Mouse (Mus musculus) cerebellum, adult 8-10 months (tissue): Measurements from ENCODE around the gene Gsc.

Experiments used
- DNase-seq: peaks from one replicate; pipeline ENCODE4 v3.0.0; 2022

Gene Gsc

DNA sequence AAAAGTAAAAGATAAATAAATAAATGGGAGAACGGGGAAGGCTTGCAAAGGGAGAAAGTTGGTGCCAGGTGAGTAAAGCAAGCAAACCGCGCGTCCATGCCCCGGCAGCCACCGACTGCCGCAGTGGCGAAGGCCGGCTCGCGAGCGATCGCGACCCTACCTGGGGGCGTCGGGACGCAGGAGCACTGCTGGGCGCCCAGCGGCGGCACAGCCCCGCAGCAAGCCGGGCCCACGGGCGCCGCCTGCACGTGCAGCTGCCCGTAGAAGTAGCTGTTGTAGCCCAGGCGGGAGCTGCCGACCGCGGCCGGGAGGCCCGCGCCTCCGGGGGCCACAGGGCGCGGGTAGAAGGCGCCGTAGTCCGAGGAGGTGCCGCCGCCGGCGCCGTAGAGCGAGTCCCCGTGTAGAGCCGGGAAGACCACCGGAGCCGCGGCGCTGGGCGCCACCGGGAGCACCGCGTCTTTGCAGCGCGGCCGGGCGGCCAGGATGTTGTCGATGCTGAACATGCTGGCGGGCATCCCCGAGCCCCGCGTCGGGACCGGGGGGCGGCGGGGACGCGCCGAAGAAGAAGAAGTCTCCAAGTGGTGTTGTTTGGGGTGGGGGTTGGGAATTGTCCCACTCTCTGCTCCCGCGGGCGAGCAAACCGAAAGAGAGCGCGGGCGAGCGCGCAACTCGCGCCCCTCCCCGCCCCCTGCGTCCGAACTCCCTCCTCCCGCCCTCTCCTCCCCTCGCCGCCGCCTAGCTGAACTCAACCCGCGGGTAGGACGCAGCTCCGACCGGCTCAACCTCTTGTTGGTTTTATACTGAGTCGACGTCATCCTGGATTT is at the start of gene Gsc:
Gsc (minus strand) TSS at position 730 of the 824 bp plus-strand sequence.
- no peak for DNase-seq

- DNase-seq: no peak
Measured at GRCm38 (mm10) chr12:104519721-104520120, 46.6 kb upstream of the Gsc start.

DNA sequence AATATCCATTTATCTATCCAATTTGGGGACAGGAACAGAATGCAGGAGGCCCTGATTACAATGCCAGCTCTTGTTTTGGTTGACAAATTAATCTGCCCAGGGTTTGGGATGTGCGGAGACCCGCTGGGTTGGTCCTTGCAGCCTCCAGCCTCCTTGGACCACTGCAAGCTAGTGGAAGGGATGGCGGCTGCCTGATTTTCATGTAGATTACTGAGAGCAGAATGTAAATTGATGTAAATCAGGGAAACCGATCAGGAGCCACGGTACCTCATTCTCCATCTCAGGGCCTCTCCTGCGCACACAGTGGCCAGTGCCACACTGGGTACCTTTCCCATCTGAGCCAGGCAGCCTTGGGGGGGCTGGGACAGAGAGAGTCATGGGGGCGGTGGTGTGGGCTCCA is 34.8 kb upstream of the Gsc start:
- no peak for DNase-seq

DNA sequence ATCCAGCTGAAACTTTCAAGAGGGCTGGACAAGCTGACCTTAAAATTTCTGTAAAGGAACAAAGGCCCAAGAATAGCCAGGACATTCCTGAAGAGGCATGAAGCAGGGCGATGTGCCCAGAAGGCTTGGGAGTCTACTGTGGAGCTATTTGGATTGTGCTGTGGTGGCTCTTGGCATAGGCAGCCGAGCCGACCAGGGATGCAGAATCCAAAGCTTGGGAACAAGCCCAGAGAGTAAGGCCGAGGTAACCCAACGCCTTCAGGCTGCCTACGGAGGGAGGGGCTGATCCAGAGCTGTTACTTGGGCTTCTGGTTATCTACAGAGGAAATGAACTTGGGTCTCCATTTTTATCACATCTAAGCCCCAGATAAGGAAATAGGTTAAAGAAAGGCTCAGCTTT is 18.9 kb upstream of the Gsc start:
- no peak for DNase-seq

DNA sequence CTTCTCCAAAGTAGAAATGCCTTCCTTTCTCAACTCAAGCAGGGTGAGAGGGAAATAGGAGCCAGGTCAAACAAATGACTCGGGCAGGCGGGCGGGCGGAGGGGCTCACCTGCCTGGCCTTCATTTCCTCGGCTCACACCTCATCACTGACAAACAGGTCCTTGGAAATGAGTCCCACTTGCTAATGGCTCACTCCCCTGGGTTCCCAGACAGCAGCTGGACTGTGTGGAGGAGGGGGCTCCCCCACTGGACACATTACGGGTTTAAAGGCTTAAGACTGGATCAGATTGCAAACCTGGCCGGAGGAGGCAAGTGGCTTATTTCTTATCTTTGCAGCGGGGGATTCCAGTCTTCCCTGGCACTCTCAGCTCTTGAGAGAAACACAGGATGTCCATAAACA is 13.1 kb upstream of the Gsc start:
- DNase-seq: no peak

DNA sequence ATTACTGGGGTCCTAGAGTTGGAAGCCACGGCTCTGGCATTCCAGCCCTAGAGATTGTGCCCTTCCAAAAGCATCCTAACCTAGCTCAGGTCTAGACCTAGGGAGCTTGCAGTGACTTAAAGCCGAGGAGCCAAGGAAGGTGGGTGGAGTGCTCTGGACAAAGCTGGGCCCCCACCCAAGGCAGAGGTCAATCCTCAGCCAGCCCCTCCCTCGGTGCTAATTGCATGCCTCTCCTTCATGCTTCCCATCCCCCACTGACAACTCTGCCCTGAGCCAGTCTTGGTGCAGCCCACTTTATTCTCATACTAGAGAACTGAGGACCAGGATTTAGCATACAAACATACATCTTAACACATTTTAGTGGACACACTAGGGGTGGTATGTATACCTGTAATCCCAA is 12.0 kb upstream of the Gsc start:
- no peak for DNase-seq

- DNase-seq: no peak
Measured at GRCm38 (mm10) chr12:104481007-104481406, 7.9 kb upstream of the Gsc start.

GRCm38 (mm10) chr12:104478193-104478592 is 5.1 kb upstream of the Gsc start:
- no peak for DNase-seq

DNA sequence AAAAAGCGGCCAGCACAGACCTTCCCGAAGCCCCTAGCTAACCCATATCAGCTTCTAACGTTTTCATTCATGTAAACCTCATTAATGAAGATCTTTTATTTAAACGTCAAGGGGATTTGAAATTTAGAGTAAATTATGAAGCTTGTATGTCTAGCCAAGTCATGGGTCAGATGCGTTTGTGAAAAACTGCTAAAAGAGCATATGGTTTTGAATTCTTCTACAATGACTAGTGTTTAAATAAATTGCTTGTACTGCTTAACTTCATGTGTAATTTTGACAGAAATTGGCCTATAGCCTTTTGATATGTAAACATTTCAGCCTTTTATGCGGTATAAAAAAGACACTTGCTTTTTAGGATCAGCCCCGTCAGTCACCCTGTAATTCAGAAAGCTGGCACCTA is 4.4 kb upstream of the Gsc start:
- no peak for DNase-seq

DNA sequence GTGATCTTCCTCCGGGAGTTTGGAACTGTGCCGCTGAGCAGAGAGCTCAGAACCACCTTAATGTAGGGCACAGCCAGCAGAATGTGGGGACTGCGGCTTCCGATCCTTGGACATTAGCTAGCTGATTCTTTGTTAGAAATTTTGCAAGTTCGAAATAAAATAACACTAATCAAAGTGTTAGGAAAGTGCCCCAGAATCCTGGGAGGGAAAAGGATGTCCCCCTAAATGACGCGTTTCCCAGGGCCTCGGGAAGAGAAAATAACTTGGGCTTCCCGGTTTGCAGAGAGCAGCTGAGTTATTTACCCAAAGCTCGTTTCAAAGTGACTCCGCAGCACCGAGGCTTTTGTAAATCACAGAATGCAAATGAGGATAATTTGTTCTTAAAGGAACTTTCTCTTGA is 3.9 kb upstream of the Gsc start:
- DNase-seq: no peak

DNA sequence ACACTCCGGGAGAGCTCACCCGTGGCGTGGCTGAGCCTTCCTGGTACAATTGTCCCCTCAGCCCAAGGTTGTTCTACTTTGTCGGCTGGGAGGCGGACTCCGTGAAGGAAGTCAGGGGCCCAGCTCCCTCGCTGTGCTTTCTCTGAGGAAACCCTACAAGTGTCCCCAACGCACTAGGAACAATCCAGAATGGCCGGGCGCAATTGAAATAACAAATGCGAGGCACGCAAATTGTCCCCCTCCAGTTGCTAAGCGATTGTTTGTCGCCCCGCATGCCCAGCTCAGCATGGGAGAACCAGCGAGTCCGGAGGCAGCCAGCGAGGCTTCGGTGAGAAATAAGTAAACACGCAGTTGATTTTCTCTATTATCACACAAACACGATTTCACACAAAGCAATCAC is 2.8 kb upstream of the Gsc start:
- no peak for DNase-seq

DNA sequence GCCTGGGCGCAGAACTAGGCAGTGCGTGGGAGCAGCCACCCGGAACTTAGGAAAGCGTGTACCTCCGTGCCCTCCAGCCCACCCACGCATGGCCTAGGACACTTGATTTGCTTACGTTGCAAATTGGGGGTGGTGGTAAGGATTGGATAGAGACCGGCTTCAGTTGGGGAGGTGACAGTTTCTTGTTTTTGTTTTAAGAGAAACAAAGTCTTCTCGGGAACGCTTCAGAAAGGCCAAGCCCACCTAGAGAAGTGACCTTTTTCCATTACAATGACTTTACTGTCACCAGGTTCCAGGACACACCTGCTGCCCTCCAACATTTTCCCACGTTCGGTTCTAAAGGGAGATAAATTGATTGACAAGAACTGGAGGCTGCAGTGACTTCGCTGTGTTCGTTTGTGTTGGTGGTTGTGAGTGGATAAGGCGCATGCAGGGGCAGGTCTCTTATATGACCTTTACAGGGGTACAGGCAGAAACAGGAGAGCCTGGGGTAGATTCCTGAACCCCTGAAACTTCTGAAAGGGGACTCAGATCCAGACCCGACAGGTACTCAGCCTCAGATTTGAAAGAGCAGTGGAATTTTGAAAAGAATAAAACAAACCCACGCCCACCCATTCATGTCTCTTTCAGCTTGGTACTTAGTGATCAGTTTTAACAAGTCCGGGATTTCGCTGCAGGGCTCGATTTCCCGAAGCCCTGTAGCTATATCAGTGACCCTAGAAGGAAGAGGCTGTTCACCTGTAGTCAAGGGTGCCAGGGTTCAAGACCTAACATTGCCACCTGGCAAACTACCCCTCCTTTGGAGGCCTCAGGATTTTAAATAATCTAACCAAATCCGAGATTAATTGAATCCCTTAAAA is 2.0 kb upstream of the Gsc start:
- DNase-seq: no peak

- DNase-seq: no peak
Measured at GRCm38 (mm10) chr12:104474191-104474871, 1.2 kb upstream of the Gsc start.

DNA sequence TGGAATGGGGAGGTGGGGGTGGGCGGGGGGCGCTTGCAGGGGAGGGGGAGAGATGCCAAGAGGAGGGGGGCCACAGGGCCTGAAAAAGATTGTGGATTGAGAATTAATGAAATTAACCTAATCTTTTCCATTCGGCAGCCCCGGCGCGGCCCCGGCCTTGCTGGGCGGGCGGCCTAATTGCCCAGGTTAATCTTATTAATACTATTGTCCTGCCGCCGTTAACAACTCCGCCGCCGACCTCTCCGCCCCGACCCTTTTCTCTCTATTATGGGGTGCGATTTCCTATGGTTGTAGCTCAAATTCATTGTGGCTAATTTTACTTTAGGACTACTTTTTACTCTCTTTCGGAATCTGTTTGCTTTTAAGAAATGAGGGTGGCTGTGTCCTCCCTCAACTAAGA is 362 bp upstream of the Gsc start:
- DNase-seq: no peak

DNA sequence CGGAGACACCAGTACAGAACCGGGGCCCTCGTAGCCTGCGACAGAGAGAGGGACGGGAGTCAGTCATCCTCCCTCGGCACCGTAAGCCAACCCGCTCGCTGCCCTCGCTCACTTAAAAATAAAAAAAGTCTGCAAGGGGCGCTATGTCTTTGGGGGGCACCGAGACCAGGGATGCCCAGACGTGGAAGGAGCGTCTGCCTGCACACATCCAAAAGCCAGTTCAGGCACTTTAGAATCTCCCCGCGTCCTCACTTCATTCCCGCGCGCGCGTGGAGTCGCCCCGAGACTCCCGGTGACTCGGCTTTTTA is 958 bp downstream of the Gsc start:
- no peak for DNase-seq

- no peak for DNase-seq
Measured at GRCm38 (mm10) chr12:104471351-104472217, 1.5 kb downstream of the Gsc start.

DNA sequence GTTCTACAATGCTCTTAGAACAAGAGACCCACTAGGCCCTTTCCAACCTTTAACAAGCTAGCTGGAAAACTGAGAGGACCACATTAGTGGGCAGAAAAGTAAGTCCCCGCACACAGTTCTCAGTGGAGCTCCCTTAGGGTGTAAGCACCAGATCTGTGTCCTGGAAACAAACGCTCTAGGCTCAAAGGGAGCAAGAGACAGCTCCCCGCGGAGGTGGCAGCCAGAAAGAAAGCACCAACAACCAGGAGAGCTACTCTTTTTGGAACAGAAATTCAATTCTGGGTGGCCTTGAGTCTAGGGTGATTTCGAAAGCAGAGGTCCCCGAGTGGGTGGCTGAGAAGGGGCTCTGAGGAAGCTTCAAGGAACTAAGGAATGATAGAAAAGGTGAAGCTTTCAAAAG is 2.5 kb downstream of the Gsc start:
- no peak for DNase-seq

GRCm38 (mm10) chr12:104468783-104469182 is 4.3 kb downstream of the Gsc start:
- DNase-seq: no peak

DNA sequence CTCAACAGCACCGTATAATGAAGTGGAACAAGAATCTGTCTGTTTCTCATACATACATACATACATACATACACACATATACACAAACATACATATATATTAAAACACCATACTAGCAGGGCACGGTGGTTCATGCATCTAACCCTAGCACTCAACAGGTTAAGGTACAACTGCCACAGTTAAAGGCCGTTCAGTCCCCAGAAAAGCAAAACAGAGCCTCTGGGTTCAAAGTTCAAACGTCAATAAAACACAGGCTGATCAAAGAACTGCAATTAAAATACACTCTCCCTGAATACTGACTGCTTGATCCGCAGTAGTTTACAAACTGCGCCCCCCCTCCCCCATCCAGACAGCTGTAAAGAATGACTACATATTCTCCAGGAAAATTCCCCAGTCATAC is 5.8 kb downstream of the Gsc start:
- no peak for DNase-seq

DNA sequence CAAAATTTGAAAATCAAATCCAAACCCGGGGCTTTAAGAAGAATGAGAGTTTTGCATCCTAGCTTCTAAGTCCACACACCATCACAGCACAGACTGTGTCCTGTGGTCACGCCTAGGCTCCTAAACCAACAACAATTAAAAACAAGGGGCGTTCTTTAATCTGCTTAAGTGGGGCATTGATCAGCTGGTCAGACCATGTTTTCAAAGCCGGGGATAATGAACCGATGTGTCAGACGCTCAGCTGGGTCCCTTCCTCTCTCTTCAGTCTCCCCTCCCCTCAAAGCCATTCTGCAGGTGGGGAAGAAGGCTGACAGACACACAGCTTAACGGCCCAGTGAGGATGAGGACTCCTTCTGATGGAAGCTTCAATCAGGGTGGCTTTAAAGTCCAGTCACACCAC is 6.2 kb downstream of the Gsc start:
- no peak for DNase-seq

GRCm38 (mm10) chr12:104461372-104461771 is 11.8 kb downstream of the Gsc start:
- no peak for DNase-seq

GRCm38 (mm10) chr12:104459377-104459776 is 13.8 kb downstream of the Gsc start:
- no peak for DNase-seq

- no peak for DNase-seq
Measured at GRCm38 (mm10) chr12:104453002-104453401, 20.1 kb downstream of the Gsc start.
